Mouse (Mus musculus): Measurements from ENCODE around the gene Thbs2. TPM values are rescaled to one million over a fixed set of nuclear protein-coding genes. Genes with fewer than 3 reads are reported as not detected.

The Thbs2 gene
- polyA plus RNA-seq, 1 experiment from 2014 or later = 21.4 TPM

GRCm38 (mm10) chr17:14681047-14681446 lies 13.0 kb downstream of the Thbs2 start:
- H3K36me3 ChIP-seq (ENCODE audit: control insufficient read depth, insufficient read depth, low read length) = peaks cover 5% of the 10 kb centered on the region
- H3K4me3 ChIP-seq (ENCODE audit: low read depth, low read length) = no peak overlapping the region
- no peak for TF ChIP-seq CTCF (IDR thresholded peaks at IDR 0.05; ENCODE audit: low read depth)
- no peak for TF ChIP-seq EP300 (optimal IDR thresholded peaks at IDR 0.05)
- H3K4me1 ChIP-seq (replicated peaks; ENCODE audit: control insufficient read depth, insufficient read depth) = no peaks in the 10 kb centered on the region
- no peaks in the 10 kb centered on the region for H3K9me3 ChIP-seq (ENCODE audit: control insufficient read depth, low read length)
- no peak for DNase-seq (ENCODE audit: low spot score)
- WGBS = 90% methylated on average over 12 of the region's 12 CpGs
- H3K4me2 ChIP-seq (replicated peaks; ENCODE audit: low read depth) = no peak overlapping the region
- H3K9ac ChIP-seq (ENCODE audit: low read length) = no peak overlapping the region
- ATAC-seq (ENCODE audit: low FRiP score, low TSS enrichment) = no peak
- no peak overlapping the region for H3K27ac ChIP-seq (replicated peaks)
- no peaks in the 10 kb centered on the region for H3K27me3 ChIP-seq (ENCODE audit: control insufficient read depth, insufficient read depth, low read length)

- H3K27me3 ChIP-seq (ENCODE audit: control insufficient read depth, insufficient read depth, low read length) = no peaks in the 10 kb centered on the region
- peaks cover 2% of the 10 kb centered on the region; the same call in 1 of the 2 replicates for H3K36me3 ChIP-seq (ENCODE audit: control insufficient read depth, insufficient read depth, low read length)
Observed at GRCm38 (mm10) chr17:14677198-14677597, 16.8 kb downstream of the Thbs2 start.

DNA sequence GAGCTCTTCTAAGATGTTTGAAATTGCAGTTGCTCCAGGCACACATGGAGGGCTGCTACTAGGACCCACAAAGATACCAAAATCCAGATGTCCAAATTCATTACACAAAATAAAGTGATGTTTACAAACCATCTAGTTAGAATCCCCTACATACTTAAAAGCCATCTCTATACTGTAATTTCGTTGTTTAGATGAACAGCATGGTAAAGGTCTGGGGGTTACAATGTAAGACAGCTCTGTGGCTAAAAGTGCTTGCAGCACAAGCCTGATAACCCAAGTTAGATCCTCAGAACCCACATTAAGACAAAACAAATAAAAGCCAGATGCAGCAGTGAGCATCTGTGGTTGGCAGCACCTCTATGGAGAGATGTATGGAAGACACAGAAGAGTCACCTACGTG lies 18.5 kb downstream of the Thbs2 start:
- 76% methylated on average over 2 of the region's 2 CpGs for WGBS
- peaks cover 2% of the 10 kb centered on the region; the same call in 1 of the 2 replicates for H3K36me3 ChIP-seq (ENCODE audit: control insufficient read depth, insufficient read depth, low read length)
- H3K9ac ChIP-seq (ENCODE audit: low read length) = no peak overlapping the region
- no peaks in the 10 kb centered on the region for H3K4me1 ChIP-seq (replicated peaks; ENCODE audit: control insufficient read depth, insufficient read depth)
- DNase-seq (ENCODE audit: low spot score) (no peak), ATAC-seq (ENCODE audit: low FRiP score, low TSS enrichment) (no peak)
- no peaks in the 10 kb centered on the region for H3K27me3 ChIP-seq (ENCODE audit: control insufficient read depth, insufficient read depth, low read length)
- TF ChIP-seq EP300 (optimal IDR thresholded peaks at IDR 0.05) (no peak), CTCF (IDR thresholded peaks at IDR 0.05; ENCODE audit: low read depth) (no peak)
- H3K4me2 ChIP-seq (replicated peaks; ENCODE audit: low read depth) = no peak overlapping the region
- H3K27ac ChIP-seq (replicated peaks) = no peak overlapping the region
- H3K9me3 ChIP-seq (ENCODE audit: control insufficient read depth, low read length) = no peaks in the 10 kb centered on the region
- H3K4me3 ChIP-seq (ENCODE audit: low read depth, low read length) = no peak overlapping the region

More at GRCm38 (mm10) chr17:14677198-14677597, 16.8 kb downstream of the Thbs2 start:
- Histone ChIP-seq H3K27ac (replicated peaks) (no peak overlapping the region), H3K4me1 (replicated peaks; ENCODE audit: control insufficient read depth, insufficient read depth) (no peaks in the 10 kb centered on the region), H3K9me3 (ENCODE audit: control insufficient read depth, low read length) (no peaks in the 10 kb centered on the region), H3K4me3 (ENCODE audit: low read depth, low read length) (no peak overlapping the region), H3K4me2 (replicated peaks; ENCODE audit: low read depth) (no peak overlapping the region), H3K9ac (ENCODE audit: low read length) (no peak overlapping the region)
- ATAC-seq (ENCODE audit: low FRiP score, low TSS enrichment) = no peak
- DNase-seq (ENCODE audit: low spot score) = no peak
- WGBS = 73% methylated on average over 8 of the region's 8 CpGs
- TF ChIP-seq CTCF (IDR thresholded peaks at IDR 0.05; ENCODE audit: low read depth) = no peak
- TF ChIP-seq EP300 (optimal IDR thresholded peaks at IDR 0.05) = no peak

- H3K9me3 ChIP-seq (ENCODE audit: control insufficient read depth, low read length) = no peaks in the 10 kb centered on the region
- H3K27ac ChIP-seq (replicated peaks) = no peak overlapping the region
- H3K36me3 ChIP-seq (ENCODE audit: control insufficient read depth, insufficient read depth, low read length) = peaks cover 3% of the 10 kb centered on the region
- H3K4me1 ChIP-seq (replicated peaks; ENCODE audit: control insufficient read depth, insufficient read depth) = no peaks in the 10 kb centered on the region
- WGBS = 57% methylated on average over 5 of the region's 5 CpGs
- no peak for TF ChIP-seq EP300 (optimal IDR thresholded peaks at IDR 0.05)
- no peak overlapping the region for H3K4me2 ChIP-seq (replicated peaks; ENCODE audit: low read depth)
- H3K27me3 ChIP-seq (ENCODE audit: control insufficient read depth, insufficient read depth, low read length) = no peaks in the 10 kb centered on the region
- peak; percentile 54; the same call in 1 of the 2 replicates for ATAC-seq (ENCODE audit: low FRiP score, low TSS enrichment)
- DNase-seq (ENCODE audit: low spot score) = no peak
- no peak overlapping the region for H3K9ac ChIP-seq (ENCODE audit: low read length)
- no peak overlapping the region for H3K4me3 ChIP-seq (ENCODE audit: low read depth, low read length)
Observed at GRCm38 (mm10) chr17:14672402-14672801, 21.6 kb downstream of the Thbs2 start.

DNA sequence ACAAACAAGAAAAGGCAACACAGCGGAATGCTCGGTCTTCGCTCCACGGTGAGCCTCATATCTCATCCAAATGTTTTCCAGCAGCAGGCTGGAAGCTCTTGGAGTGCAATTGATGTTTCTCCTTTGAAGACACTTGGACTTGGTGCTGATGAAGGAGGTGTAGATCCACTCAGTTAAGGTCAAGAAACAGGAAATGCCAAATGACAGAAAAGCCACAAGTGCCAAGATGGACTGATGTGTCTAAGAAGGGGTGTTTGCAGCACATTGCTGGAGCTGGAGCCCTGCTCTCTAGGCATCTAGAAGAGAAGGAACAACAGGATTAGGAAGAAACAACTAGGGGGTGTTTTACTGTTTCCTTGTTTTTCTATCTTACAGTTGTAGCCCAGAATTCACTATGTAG lies 26.8 kb downstream of the Thbs2 start:
- Histone ChIP-seq H3K9me3 (ENCODE audit: control insufficient read depth, low read length) (no peaks in the 10 kb centered on the region), H3K36me3 (ENCODE audit: control insufficient read depth, insufficient read depth, low read length) (peaks cover 3% of the 10 kb centered on the region; the same call in 1 of the 2 replicates), H3K27me3 (ENCODE audit: control insufficient read depth, insufficient read depth, low read length) (no peaks in the 10 kb centered on the region), H3K4me1 (replicated peaks; ENCODE audit: control insufficient read depth, insufficient read depth) (no peaks in the 10 kb centered on the region), H3K4me2 (replicated peaks; ENCODE audit: low read depth) (no peak overlapping the region), H3K4me3 (ENCODE audit: low read depth, low read length) (no peak overlapping the region), H3K27ac (replicated peaks) (no peak overlapping the region), H3K9ac (ENCODE audit: low read length) (no peak overlapping the region)
- TF ChIP-seq EP300 (optimal IDR thresholded peaks at IDR 0.05) (no peak), CTCF (IDR thresholded peaks at IDR 0.05; ENCODE audit: low read depth) (no peak)
- DNase-seq (ENCODE audit: low spot score) (no peak), ATAC-seq (ENCODE audit: low FRiP score, low TSS enrichment) (no peak)
- WGBS = 61% methylated on average over 4 of the region's 4 CpGs

DNA sequence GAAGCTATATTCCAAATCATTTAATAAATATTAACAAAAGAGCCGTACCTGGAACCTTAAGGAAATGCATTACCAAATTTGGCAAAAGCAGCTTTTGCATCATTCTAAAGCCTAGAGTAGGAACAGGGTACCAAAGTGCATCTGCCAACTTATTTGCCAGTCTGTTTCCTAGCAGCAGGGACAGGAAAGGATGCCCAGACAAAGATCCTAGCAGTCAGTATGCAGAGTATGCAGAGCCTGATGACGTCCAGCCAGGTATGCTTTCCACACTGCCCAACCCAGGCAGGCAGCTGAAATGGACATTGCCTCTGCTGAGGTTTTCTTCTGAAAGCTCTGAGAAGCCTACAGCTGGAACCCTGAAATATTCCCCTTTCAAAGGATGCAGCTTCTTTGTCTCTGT lies 27.6 kb downstream of the Thbs2 start:
- ATAC-seq (ENCODE audit: low FRiP score, low TSS enrichment) = no peak
- WGBS = 79% methylated on average over 2 of the region's 2 CpGs
- Histone ChIP-seq H3K9me3 (ENCODE audit: control insufficient read depth, low read length) (no peaks in the 10 kb centered on the region), H3K9ac (ENCODE audit: low read length) (no peak overlapping the region), H3K4me1 (replicated peaks; ENCODE audit: control insufficient read depth, insufficient read depth) (no peaks in the 10 kb centered on the region), H3K4me3 (ENCODE audit: low read depth, low read length) (no peak overlapping the region), H3K4me2 (replicated peaks; ENCODE audit: low read depth) (no peak overlapping the region), H3K27me3 (ENCODE audit: control insufficient read depth, insufficient read depth, low read length) (no peaks in the 10 kb centered on the region), H3K36me3 (ENCODE audit: control insufficient read depth, insufficient read depth, low read length) (peaks cover 3% of the 10 kb centered on the region; the same call in 1 of the 2 replicates), H3K27ac (replicated peaks) (no peak overlapping the region)
- no peak for TF ChIP-seq EP300 (optimal IDR thresholded peaks at IDR 0.05)
- TF ChIP-seq CTCF (IDR thresholded peaks at IDR 0.05; ENCODE audit: low read depth) = no peak
- no peak for DNase-seq (ENCODE audit: low spot score)

Measured in stomach, postnatal 0 days (tissue).